Mouse (Mus musculus) kidney, postnatal 36 days (tissue): ENCODE results near the gene Gpr39.

ENCODE experiments used
- DNase-seq, 2 experiments: peaks; one replicate each; pipeline ENCODE4 v3.0.0; 2021 to 2022; ENCODE audit warnings: mixed read lengths in 2 of 2

Gpr39 gene

DNA sequence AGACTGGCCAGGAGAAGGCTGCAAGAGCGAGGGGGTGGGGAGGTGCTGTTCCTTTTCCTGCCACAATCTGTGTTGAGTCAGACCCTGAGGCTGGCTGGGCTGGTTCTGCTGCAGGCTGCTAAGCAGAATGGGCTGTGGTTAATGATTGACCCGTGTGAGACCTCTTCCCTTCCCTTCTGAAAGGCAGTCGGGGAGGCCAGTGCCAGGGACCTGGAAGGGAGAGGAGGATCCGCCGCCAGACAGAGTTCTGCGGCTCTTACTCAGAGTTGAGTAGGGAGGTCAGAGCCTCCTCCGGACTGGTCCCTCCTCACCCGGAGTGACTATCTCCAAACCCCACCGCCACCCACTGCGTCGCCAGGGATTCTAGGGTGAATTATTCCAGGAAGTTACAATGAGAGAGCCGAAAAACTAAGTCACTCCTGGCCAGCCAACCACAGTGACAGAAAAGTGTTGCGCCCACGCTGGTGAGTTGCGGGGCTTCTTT lies at the start of gene Gpr39:
Gene Gpr39, plus strand, starts transcription at position 206 of the 484 bp plus-strand sequence.
- DNase-seq, result peak; percentile 84 to 93

DNA sequence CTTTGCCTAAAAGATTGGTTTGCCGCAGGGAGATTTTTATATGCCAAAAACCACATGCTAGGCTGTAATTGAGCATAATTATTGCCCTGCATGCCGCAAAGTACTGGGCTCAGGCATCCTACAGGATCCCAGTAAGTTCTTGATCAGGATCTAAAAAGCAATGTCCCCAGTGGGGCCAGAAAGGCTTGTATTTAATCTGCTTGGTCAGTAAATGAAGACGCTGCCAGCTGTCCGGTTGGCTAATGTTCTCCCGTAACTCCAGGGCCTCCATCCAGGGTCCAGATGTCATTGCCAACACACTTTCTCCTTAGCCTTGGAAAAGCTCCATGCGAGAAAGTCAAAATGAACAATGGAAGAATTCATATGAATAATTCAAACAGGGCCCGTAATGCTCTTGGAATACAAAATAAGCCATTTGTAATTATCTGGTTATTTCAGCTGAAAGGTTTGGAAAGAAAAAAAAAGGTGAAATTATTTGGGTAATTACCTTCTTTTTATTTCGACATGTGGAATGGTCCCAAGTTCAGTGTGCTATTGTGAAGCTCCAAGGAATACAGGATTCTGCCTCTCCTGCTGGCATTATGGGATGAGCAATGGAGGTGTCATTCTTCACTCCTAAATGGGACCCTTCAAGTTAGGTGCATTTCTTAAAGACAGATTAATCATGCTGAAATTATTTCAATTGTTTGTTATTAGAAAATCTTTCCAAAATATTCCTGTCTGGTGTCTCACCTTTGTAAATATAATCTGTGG lies 37.1 kb upstream of the Gpr39 start:
- no peak for DNase-seq

DNA sequence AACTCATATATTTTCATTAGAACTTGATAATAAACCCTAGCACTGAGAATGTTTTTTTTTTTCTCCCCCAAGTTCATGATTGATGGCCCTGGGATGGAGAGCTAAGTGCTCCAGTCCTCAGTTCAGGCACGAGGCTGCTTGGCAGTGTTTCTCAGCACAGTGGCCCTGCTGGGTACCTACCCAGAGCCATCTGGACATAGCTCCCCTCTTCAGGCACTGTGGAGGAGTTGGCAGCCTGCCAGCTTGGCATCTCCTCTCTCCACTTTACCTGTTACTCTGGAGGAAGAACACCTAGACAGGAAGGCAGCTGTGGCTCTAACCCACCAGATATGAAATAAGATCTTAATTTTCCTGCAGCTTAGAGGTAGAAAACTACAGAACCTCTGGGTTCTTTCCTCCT lies 33.2 kb upstream of the Gpr39 start:
- DNase-seq, result peak in 1 of 2 experiments; percentile 8

DNA sequence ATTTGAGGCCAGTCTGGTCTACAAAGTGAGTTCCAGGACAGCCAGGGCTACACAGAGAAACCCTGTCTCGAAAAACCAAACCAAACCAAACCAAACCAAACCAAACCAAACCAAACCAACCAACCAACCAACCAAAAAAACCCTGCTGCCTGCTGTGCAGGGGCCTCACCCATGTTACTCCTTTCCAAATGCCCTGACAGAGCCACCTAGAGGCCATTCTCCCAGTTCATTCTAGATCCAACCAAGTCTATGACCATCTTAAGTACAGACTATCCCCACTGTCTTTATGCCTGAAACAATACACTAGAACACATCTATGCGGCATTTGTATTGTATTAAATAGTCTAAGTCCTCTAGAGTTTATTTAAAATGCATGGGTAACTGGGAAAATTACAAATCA lies 30.0 kb upstream of the Gpr39 start:
- peak in 1 of 2 experiments; percentile 8 for DNase-seq

DNA sequence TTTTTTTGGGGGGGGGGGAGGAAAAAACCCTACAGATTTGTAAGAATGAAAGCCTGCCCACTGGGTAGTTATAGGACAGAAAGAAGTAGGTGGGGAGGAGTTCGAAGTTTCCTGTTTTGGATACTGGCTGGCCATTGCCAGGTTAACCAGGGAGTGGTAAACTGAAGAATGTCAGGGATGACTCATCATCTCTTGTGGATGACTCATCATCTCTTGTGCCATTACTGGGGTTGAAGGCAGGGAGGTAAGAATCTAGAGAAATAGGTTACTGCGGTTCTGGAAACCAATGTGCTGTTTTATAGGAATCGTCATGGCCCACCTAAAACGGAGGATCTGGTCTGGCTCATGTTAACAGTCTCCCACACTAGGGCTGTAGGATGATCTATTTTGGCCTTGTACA lies 28.8 kb upstream of the Gpr39 start:
- no peak for DNase-seq

DNA sequence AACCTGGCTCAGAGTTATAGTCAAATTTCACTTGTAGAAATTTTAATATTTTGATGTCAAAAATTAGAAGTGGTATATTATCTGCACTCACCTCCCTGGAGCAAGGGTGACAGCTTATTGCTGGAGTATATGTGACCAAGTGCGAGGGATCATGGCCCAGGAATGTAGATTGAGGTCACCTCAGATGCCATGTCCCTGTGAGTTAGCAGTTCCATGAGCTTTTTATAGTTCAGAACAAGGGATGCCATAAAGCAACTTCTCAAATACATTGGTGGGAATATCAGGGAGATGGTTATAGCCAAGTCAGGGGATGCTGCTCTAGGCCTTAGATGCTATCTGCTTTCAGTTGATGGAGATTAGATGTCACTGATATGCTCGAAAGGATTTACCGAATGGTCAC lies 27.7 kb upstream of the Gpr39 start:
- DNase-seq, result no peak

DNA sequence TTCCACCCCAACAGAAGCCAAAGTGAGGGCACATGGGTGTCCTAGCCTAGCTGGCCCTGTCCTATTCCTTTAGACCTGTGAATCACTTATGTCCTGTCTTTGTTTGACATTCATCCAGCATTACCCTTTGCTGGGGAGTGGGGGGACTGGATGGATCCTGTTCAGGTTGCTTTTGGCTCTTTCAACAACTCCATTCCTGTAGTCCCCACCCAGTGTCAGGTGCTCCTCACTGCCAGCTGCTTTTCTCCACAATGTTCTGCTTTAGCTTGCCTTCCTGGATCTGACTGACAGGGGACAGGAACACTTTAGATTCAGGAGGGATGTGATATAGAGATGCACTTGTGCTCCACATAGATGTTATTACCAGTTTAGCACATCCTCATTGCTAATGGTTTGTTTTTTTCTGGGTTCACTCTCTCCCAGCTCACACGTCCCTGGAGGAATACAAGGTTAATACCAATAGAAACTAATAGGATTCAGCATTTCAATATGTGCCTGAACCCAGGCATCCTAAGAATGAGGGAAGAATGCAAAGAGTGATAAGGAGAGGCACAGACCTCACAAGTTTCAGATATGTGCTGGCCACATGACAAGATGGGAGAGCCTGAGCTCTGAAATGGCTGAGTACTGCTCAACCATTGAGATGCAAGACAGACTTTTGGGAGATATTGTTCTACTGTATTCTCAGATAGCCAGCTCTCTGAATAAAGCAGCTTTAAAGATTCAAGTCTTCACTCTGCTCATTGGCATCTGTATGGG lies 23.8 kb upstream of the Gpr39 start:
- DNase-seq, result no peak

DNA sequence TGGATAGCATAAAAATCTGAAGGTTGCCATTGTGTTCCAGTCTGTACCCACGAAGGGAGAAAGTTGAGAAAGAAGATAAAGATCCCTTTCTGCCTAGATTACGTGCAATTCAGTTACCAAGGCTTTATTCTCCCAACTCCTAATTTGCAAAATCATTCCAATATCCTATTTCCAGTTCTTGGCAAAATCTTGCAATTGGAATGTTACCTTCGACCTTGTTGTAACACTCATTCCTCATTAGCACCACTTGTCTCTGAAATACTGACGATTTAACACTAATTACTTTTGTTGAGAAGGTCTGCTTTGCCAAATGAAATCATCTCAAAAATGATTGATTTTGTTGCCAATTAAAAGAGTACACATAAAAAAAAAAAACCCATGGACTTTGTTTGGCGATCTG lies 19.4 kb upstream of the Gpr39 start:
- no peak for DNase-seq

DNA sequence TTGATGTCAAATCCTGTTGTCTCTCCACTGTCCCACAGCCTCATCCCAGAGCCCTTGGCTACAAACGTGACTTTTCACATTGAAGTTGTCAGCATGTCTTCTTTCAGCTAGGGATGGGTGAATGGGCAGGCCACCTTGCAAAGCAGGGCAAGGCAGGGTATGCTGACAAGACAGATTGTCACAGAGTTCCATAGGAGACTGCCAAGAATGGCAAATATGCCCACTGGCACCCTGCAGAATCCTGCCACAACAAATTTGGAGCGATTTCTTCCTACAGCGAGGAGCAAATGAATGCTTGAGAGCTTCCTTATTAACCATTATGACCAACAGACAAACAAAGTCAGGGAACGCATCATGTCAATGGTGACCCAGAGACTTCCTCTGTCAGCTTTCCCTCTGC lies 16.6 kb upstream of the Gpr39 start:
- DNase-seq, result no peak

DNA sequence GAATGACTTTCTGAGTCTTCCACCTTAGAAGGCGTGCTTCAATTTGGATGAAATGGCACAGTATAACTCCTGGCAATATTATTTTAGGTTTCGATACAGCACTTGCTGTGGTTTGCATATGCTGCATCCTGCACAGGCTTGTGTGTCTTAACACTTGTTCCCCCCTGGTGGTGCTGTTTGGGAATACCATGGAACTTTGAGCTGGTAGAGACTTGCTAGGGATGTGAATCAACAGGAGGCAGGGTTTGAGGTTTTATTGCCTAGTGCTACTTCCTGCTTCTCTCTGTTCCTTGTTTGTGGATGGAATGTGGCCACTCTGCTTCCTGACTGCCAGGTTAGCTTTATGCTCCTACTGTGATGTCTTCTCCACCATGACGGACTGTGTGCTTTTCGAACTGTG lies 15.9 kb upstream of the Gpr39 start:
- DNase-seq, result no peak

DNA sequence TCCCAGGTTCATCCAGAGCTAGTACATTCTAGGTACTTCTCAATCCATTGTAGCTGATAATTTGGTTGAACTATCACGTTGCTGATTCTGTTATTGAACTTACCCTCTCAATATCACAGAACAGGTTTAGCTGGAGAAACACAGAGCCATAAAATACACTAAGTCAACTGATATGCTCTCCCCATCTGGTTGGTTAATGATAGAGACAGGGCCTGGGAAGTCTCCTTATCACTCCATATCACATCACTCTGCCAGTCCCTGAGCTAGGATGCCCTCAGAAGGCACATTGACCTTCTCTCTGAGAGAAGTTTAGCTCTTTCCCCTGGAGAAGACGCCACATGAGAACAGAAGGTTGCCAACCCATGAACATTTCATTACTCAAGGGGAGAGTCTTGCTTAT lies 14.7 kb upstream of the Gpr39 start:
- DNase-seq, result no peak

DNA sequence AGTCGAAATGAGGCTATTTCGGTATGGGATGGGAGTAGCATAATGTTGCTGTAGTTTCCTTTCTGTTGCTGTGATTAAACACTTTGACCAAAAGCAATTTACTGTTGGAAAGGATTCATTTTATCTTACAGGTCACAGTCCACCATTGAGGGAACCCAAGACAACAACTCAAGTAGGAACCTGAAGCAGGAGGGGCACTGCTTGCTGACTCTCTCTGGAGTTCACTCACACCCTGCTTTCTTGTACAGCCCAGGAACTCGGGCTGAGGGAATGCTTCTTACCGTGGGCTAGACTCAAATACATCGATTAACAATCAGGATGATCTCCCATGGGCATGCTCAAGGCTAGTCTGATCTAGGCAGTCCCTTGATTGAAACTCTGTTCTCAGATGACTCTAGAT lies 14.1 kb upstream of the Gpr39 start:
- no peak for DNase-seq

DNA sequence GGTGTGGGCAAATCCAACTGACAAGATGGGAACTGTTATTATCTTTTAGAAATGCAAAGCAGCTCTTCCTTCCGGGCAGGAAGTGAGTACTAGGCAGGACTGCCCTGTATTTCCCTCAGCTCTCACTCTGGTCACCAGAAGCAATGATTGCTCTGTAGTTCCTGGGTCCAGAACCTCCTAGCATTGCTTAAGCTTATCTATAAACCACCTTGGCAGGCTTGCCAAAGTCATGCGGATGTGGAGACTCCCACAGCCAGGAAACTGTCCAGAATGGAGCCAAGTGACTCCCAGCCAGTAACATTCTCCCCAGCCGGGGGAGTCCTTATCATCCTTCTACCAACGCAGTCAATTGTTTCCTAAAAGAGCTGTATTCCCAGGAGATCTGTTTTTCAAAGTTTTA lies 13.7 kb upstream of the Gpr39 start:
- DNase-seq, result peak; percentile 35 to 48

DNA sequence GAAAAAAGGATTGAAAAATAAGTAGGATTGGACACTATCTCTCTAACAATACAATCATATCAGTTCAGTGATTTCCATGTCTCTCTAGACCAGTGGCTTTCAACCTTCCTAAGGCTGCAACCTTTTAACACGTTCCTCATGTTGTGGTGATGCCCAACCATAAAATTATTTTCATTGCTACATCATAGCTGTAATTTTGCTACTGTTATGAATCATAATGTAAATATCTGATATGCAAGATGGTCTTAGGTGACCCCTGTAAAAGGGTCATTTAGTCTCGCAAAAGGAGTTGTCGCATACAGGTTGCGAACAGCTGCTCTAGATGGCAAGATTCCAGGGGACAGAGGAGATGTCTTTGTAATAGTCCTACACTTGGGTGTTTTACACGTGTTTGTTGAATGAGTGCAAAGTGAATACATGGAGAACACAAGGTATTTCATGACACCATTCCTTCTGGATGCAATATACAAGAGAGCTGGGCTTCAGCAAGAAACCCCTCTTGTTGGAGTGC lies 11.6 kb upstream of the Gpr39 start:
- no peak for DNase-seq

DNA sequence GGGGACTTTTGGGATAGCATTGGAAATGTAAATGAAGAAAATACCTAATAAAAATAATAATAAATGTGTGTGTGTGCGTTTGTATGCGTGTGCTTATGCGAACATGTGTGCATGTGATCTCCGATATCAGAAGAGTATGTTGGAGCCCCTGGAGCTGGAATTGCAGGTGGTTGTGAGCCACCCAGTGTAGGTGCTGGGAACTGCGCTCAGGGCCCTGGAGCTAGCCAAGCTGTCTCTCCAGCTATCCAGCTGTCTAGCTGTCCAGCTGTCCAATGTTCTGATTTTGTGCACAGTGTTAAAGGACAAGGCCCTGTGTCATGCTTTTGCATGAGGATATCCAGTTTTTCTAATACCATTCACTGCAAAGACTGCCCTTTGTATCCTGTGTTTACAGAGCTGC lies 7.8 kb upstream of the Gpr39 start:
- DNase-seq, result peak in 1 of 2 experiments; percentile 30

DNA sequence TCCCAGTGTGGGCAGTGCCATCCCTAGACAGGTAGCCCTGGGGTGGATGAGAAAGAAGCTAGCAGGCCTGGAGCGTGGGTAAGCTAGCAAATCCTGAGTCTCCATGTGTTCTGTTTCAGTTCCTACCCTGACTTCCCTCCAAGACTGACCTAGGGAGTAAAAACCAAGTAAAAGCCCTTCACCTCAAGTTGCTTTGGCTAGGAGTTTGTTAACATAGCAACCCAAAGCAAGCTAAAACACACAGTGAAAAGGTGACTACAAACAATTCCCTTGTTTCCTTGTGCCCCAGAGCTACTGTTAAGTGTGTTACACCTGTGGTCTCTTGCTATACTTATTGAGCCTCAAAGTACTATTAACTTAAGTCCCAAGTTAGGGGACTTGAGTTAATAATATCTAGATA lies 1.6 kb upstream of the Gpr39 start:
- no peak for DNase-seq

DNA sequence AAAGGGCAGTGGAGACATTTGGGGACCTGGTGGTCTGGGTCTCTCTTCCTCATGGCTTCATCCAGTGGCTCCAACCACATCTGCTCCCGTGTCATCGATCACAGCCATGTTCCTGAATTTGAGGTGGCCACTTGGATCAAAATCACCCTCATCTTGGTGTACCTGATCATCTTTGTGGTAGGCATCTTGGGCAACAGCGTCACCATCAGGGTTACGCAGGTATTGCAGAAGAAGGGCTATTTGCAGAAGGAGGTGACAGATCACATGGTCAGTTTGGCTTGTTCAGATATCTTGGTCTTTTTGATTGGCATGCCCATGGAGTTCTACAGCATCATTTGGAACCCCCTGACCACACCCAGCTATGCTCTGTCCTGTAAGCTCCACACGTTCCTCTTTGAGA lies 491 bp downstream of the Gpr39 start:
- DNase-seq, result no peak

DNA sequence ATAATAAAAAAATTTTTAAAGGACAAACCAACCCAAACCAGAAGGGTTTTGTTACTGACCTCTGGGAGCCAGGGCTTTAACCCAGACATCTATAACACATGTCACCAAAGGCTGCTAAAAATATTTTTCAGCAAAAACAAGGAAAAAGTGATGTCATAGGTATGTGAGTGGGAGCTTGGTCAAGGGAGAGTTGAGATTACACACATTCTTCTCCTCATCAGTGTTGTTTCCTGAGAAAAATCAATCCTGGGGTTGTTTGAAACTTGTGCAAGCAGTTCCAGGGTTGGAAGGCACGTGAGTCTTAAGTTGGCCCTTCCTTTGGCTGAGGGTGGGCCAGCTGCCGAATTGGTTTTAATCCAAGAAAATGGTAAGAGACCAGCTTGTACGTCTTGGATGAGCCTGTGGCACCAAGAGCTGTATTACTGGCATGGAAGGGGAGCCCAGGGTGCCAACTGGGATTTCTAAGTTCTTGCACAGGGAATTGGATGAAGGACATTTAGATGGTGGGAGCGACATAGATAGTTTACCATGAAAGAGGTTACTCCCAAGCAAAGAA lies 2.8 kb downstream of the Gpr39 start:
- DNase-seq, result no peak

DNA sequence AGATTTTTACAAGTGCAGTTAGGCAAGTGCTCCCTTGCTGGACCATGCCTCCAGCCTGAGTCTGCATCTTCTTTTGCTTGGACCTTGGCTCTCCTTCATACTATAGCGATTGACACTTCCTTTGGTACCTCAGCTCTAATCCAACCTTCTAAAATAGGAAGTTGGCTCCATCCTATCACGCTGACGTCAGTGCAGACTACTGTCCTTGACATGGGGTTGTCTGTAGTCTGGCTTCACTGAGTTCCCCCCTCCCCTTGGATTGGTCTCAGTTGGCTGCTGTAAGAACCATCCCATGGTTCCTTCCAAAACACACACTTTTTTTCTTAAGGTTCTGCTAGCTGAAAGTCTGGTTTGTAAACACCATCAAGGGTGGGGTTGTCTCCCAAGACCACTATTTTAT lies 7.6 kb downstream of the Gpr39 start:
- no peak for DNase-seq

DNA sequence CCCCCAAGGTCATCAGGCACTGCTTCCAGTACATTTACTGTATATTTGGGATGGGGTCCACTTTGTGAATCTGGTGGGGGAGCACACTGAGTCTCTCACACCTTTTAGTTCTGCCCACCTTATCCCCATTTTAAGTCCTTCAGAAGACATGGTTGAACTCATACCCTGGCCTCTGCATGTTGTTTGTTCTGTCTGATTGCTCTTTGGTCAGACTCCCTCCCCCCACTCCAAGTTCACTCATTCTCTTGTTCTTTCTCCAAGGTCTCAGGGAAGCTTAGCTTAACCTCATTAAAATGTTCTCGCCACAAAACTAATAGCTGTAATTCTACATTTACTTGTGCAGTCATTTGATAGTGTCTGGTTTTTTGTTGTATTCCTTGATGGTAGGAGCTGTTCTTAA lies 8.5 kb downstream of the Gpr39 start:
- no peak for DNase-seq

DNA sequence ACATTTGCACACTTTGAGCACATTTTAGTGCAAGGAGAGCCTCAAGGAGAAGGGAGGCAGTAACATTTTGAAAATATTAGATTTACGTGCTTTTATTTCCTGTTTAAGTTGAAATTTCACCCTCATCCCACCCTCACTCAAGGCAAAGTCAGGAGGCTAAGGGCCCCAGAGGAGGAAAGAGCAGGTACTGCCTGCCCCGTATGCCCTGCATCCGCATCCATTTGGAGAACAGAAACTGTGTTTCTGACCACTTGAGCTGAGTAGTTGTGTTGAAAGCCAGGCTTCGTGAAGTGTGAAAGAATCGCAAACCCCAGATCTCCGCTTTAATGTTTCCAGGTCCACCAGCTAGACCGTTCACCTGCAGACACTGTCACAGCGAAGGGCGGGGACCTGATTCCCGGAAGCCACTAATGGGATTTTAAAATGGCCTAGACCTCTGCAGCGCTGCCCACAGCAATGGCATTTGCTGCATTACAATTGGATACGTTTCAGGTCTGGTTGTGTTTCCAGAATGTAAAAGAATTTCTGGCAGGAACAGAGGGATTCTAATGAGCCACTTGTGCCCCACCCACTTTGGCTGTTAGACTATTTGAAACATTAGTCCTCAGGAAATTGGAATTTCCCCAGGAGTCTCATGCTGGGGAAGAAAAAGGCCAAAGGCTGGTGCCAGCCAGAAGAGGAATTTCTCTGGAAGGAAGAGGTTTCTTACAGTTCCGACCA lies 11.1 kb downstream of the Gpr39 start:
- DNase-seq, result peak; percentile 14 to 18

DNA sequence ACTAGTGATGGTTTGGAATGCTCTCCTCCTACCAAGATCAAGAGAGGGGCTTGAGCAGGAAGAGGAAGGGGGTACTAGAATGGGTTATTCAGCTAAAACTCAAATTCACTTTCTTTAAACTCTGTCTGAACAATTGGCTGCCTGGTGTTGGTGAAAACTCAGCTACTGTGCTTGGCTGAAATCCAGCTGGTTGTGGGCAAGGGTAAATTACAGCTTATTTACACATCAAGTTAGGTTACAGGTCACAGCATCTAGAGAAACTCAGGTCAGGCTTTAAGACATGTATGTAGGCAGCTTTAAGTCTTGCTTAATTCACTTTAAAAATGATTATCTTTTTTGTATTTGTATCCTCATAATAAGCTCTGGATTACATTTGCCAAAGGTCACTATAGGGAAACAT lies 16.7 kb downstream of the Gpr39 start:
- peak in 1 of 2 experiments; percentile 17 for DNase-seq

DNA sequence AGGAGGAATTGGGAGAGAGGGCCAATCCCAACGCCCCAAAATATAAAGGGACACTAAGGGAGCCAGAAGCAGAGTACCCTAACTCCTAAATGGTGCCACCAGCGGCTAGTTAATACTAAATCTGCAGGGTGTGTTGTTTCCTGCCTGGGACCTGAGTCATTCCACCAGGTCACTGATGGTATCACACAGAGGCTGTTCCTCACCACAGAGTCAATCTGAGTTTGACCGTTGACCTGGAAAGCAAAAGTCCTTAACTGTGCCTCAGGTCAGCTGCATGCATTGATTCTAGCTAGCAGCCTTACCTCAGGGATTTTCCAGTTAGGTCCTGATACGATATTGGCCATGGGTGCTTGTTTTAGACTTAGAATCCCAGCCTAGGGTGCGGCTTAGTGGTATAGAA lies 17.5 kb downstream of the Gpr39 start:
- peak in 1 of 2 experiments; percentile 27 for DNase-seq
